Mouse (Mus musculus): Measurements from ENCODE around the gene 4930578C19Rik.

- TF ChIP-seq POLR2A (IDR thresholded peaks at IDR 0.05; ENCODE audit: control insufficient read depth, low read depth, low read length), result no peak
- TF ChIP-seq CTCF (IDR thresholded peaks at IDR 0.05; ENCODE audit: control insufficient read depth, insufficient read depth, insufficient replicate concordance, low read depth, low read length), result no peak
These were observed 58.9 kb downstream of the 4930578C19Rik start for GRCm38 (mm10) chrX:18402296-18402695.
